Mouse (Mus musculus) cerebellum, postnatal 36 days (tissue): ENCODE measurements around the gene Asic2.

Source experiments
- DNase-seq, 2 experiments: peaks; one replicate each; pipeline ENCODE4 v3.0.0; 2021 to 2022; ENCODE audit warnings: mixed read lengths in 2 of 2

Gene Asic2

DNA sequence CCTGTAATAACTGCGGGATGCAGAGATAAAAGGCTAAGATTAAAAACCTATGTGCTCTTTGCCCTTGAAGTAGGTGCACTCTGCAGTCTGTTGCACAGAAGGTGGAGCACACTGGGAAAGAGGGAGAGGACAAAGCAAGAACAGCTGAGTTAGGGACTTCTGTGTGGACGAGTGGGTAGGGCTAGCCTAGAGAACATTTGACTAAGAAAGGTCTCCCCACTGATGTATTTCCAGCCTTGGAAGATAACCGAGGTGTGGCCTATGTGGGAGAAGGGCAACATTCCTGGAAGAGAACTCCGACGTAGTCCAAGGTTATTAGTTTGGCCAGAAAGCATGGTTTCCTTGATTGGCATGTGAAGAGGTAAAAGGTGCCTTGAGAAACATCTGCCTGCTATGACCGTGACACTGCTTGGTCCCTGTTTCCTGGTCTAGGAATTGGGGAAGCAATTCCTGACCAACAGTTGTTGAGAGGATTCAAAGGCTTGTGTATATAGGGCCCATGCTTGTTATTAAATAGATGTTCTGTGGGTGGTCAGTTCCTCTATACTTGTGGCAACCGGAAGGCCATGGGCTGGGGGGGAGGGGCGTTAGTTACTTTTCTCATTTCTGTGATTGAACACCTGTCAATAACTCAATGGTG is 463.3 kb downstream of the Asic2 start:
- no peak for DNase-seq

DNA sequence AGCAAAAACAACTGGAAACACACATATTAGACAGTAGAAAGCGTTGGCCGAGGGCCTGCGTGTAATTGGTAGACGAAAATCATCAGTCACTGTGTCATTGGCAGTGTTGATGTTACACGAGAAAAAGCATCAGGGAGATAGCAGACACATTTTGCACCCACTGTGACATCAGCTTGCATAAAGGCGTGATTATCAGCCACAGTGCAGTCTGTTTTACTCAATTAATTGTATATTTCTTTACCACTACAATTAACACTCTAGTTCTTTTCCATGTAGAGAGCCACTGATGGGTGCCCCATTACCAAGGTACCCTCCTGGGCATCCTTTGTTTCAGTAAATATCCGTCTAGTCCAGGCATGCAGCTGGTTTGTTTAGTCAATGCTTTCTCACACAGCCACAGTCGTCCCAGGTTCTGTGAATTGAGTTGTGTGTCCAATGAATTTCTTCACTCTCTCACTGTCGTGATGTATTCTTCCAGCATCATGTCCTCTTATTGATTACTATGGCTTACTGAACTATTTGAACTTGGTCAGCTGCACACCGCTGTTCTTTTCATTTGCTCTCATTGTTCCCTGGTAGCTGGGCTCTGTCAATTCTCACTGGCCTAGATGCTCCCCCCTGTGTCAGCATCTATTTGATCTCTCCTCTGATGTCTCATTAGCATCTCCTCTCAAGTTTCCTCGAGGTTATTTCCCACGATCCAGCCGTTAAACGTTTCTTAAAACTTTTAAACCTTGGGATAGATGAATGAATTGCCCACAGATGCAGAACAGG is 466.6 kb downstream of the Asic2 start:
- no peak for DNase-seq

- DNase-seq = no peak
Observed at GRCm38 (mm10) chr11:81498990-81499389, 469.3 kb downstream of the Asic2 start.

DNA sequence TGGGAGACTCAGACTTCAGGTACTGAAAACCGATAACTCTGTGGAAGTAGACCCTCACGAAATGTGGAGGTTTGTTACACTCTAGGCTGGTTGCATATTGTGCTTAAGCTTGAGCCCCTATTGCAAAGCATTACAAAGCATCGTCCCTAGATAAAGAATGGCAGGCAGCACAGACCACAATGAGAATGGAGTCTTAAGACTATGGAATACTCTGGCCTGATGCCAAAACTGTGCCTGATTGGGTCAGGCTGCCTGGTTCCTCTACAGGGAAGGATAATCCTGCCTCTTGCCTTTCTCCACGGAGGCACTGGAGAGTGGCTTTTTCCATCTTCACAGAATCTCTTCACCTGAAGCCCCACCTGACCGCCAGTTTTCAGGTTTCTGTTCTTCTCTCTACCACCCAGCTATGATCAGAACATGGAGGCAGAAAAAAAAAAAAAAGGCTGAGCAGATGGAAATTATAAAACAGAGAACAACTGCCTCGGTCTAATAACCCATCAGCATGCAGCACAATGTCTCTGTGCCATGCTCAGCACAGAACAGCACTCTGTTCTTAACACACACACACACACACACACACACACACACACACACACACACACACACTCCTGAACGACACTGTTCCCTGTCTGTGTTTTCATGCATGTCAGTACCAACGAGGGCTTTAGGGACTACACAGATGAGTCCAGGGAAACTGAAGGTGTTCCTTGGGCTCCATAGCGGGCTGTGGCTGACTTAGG is 470.4 kb downstream of the Asic2 start:
- DNase-seq = no peak

DNA sequence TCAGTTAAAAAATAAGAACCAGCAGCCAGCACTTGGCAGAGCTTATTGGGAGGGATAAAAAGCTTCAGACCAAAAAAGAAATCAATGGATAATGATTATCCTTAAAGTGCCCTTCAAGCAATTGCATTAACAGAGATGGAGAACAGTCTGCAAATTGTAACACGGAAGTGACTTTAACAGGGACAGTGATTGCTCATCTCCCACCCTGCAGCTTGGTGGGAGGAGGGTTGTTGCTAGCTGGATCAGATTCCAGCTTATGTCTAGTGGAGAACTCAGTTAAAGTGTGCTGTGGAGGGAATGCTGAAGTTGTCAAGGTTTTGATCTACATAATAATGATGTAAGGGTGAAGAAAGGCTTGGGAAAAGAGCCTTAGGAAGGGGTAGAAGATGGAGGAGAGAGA is 471.8 kb downstream of the Asic2 start:
- no peak for DNase-seq

DNA sequence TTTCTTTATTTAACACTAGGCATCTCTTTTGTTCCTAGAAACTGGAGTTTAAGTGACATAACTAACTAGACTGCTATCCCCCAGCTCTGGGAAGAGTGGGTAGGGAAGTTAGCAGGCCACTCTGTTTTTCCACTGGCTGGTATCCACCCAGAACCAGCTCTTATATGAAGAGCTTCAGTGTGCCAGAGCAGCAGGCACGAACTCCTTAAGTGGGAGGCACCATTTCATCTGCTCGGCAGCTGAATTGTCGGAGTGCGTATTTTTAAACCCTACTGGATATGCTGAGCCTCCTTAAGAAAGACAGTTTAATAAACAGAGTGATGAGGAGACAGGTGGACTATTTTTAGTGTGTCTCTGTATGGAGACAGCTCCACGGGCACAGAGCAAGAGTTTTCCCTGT is 475.9 kb downstream of the Asic2 start:
- DNase-seq = no peak

DNA sequence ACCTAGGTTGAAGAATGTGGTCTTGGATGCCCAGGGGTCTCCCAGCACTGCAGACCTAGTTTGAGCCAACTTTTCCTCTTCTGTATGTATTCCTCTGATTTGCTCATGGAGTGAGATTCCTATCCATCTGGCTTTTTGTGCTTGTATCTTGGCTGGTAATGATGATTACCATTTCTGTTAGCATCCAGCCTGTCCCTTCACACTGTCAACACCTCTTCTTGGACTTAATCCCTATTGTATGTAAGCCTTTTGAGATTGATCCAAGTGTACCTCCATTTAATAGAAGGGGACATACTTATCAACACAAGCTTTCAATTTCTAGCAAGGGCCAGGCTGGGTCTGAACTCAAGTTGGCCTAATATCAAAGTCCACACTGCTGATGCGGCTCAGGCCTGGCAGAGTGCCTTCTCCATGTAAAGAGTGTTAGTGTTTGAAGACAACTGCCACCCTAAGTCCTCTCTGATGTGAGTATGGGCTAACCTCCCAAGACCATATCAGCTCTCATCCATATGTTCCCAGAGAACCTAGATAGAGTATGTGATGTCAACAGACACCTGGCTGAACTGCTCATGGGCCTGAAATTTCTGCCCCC is 479.0 kb downstream of the Asic2 start:
- DNase-seq = no peak

- no peak for DNase-seq
Observed at GRCm38 (mm10) chr11:81488681-81489080, 479.6 kb downstream of the Asic2 start.

DNA sequence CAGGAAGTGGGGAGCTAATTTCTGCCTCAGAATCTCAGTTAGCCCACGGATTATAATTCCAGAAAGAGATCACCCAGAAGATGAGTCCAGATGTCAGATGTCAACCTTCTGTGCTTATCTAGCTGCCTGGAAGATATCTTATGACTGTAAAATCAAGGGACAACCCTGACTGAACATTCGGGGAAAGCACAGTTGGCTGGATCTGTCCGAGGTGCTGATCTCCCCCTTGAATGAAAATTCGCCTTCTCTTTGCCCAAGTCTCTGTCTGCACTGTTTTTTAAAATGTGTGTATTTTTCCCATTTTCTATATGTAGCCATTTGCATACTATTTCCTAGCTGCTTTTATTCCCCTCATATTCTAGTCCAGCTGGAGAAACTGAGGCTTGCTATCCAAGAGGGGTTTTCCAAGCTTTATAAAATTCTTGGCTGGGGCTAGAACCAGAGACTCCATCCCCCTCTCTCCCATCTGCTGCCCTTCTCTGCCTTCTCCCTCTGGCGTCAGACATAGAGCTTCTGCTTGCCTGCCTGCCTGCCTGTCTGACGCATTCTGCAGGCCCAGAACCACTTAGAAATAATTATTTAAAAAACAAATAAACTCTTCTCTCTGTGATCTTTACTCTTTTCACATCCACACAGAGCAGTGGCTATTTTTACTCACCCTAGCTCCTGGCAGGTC is 481.9 kb downstream of the Asic2 start:
- no peak for DNase-seq

- DNase-seq = no peak
Observed at GRCm38 (mm10) chr11:81481198-81481597, 487.1 kb downstream of the Asic2 start.

- no peak for DNase-seq
Observed at GRCm38 (mm10) chr11:81476231-81476630, 492.0 kb downstream of the Asic2 start.

DNA sequence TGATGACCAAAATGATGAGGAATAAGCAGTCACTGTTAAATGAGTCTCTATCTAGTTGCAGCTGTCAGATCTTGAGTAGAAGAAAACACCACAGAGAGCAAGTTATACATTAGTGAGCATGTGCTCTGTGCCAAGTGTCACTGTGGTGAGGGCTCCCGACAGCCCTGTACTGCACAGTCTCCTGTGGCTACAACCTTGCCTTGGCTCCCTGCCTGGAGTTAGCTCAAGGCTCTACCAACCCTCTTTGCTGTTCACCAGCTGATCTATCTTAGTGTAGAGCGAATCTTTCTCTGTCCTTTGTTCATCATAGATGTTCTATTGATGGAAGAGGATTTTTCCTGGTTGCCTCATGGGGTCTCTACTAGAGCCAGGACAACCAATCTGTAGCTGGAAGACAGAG is 494.1 kb downstream of the Asic2 start:
- DNase-seq = peak in 1 of 2 experiments; percentile 14

DNA sequence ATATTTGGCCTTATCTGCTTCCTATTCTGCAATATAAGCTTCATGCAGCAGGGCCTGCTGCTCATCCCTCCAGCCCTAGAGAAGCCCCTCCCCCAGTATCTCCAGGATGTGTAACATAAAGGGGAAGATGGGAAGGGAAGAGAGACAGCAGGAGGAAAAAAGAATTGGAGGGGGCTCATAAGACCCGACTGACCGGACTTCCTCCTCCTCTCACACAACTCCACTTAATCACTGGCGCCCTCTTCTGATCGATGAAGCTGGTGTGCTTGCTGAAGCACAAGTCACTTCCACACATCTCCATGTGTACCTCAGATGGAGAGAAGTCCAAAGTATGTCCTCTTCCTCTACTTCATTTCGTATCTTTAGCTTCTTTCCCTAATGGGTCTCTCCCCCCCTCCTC is 506.1 kb downstream of the Asic2 start:
- DNase-seq = peak; percentile 13 to 17

- no peak for DNase-seq
Observed at GRCm38 (mm10) chr11:81461748-81462147, 506.5 kb downstream of the Asic2 start.

- DNase-seq = peak; percentile 65
Observed at GRCm38 (mm10) chr11:81454921-81455320, 513.3 kb downstream of the Asic2 start.

GRCm38 (mm10) chr11:81454111-81454510 is 514.1 kb downstream of the Asic2 start:
- DNase-seq = peak in 1 of 2 experiments; percentile 3

DNA sequence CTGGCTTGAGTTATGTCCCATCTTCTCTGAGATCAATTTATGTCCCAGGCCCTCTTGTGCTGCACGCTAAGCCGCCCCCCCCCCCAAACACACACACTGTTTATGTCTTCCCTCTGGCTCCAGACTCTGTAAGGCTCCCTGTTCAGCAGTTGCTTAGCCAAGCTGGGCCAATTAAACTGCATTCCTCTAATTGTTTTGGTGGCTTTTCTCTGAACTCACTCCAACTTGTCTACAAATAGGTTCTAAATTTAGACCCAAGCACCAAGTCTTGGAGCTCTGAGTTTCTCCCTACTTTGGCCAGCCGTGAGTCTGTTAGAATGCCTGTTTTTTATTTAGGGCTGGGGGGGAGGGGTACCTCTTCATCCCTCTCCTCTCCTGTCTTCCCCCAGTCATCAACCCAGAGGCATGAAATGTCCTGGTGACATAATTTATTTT is 519.0 kb downstream of the Asic2 start:
- DNase-seq = no peak

- DNase-seq = no peak
Observed at GRCm38 (mm10) chr11:81446347-81446746, 521.9 kb downstream of the Asic2 start.

DNA sequence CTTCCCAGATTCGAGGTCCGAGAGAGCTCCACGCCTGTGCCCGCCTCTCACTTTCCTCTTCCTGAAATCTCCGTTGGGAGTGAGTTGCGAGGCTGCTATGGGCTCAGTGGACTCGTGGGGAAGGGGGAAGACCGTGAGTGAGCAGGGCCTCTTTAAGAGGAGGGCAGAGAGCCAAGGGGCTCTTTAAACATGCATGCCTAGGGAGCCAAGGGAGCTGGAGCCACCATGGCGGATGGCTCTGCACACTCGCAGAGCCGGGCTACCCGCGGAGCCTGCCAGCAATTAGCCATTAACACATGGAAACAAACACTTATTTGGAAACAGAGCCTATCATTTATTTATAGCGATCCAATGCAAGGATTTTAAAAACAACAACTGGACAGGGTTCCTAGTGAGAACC is 541.4 kb downstream of the Asic2 start:
- no peak for DNase-seq

- DNase-seq = no peak
Observed at GRCm38 (mm10) chr11:81419112-81419511, 549.1 kb downstream of the Asic2 start.

GRCm38 (mm10) chr11:81418027-81418426 is 550.2 kb downstream of the Asic2 start:
- no peak for DNase-seq

GRCm38 (mm10) chr11:81416319-81416718 is 551.9 kb downstream of the Asic2 start:
- no peak for DNase-seq

GRCm38 (mm10) chr11:81414596-81414995 is 553.7 kb downstream of the Asic2 start:
- no peak for DNase-seq
